10 mouse cellular contexts compared by ENCODE assay signal in the genomic region with DNA sequence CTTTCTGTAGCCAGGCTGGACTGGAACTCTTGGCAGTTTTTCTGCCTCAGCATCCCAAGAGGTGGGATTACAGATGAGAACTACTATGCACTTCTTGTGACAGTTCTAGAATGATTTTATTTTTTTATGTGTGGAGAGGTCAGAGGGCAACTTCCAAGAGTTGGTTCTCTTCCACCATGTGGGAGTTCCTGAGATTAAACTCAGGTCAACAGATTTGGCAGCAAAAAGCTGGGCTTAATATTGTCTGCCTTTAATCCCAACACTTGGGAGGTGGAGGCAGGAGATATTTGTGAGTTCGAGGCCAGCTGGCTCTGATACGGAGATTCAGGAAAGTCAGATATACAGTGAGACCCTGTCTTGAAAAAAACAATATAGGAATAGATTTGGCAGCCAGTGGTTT. TPM values are rescaled to one million over a fixed set of nuclear protein-coding genes. Genes with fewer than 3 reads are reported as not detected.
DNase-seq lines count a peak whose midpoint lies in the region; ATAC-seq and TF ChIP-seq lines count a peak whose summit lies in the region.
"Had no signal": no experiment of that assay in that cellular context is flagged by ENCODE, and none has a peak within 500 bp of the region (broad histone marks: within the 10 kb centered on the region; RNA-seq: fewer than 3 reads in every experiment).

No protein-coding gene starts in this region.

- no peaks in the 10 kb centered on the region for H3K9me3 ChIP-seq in kidney, embryonic 14.5 days (ENCODE audit: control insufficient read depth, low read length)
- no peaks in the 10 kb centered on the region for H3K9me3 ChIP-seq in embryonic facial prominence, embryonic 13.5 days
- no peaks in the 10 kb centered on the region for H3K9me3 ChIP-seq in hindbrain, embryonic 16.5 days (ENCODE audit: control insufficient read depth, low read length)
- no peaks in the 10 kb centered on the region for H3K9me3 ChIP-seq in midbrain, embryonic 16.5 days (replicated peaks; ENCODE audit: control insufficient read depth, low read length, poor library complexity, severe bottlenecking)
- H3K9me3 ChIP-seq in lung, postnatal 0 days (ENCODE audit: low read length), result no peaks in the 10 kb centered on the region

- H3K9ac ChIP-seq in kidney, embryonic 14.5 days (ENCODE audit: low read depth, low read length), result no peak overlapping the region
- H3K9ac ChIP-seq in embryonic facial prominence, embryonic 13.5 days, result peak overlapping the region; percentile 32
- H3K9ac ChIP-seq in hindbrain, embryonic 16.5 days (ENCODE audit: low read depth, low read length), result no peak overlapping the region
- no peak overlapping the region for H3K9ac ChIP-seq in midbrain, embryonic 16.5 days (ENCODE audit: low read depth, low read length)
- H3K9ac ChIP-seq in lung, postnatal 0 days (replicated peaks; ENCODE audit: low read depth), result no peak overlapping the region

- 0 out of 2 replicates have a peak, but pooled peaks cover 2% of the 10 kb centered on the region for H3K36me3 ChIP-seq in kidney, embryonic 14.5 days (ENCODE audit: control insufficient read depth, insufficient read depth, low read length)
- H3K36me3 ChIP-seq in embryonic facial prominence, embryonic 13.5 days, result 0 out of 2 replicates have a peak, but pooled peaks cover 4% of the 10 kb centered on the region
- no peaks in the 10 kb centered on the region for H3K36me3 ChIP-seq in hindbrain, embryonic 16.5 days (ENCODE audit: control insufficient read depth, insufficient read depth, low read length)
- H3K36me3 ChIP-seq in midbrain, embryonic 16.5 days (ENCODE audit: control insufficient read depth, insufficient read depth, low read length), result no peaks in the 10 kb centered on the region
- H3K36me3 ChIP-seq in lung, postnatal 0 days (ENCODE audit: insufficient read depth, low read length), result no peaks in the 10 kb centered on the region

- no peak for DNase-seq in kidney, adult 11 months
- no peak for DNase-seq in layer of hippocampus, adult 9-11 months
- DNase-seq in lung, postnatal 0 days (ENCODE audit: low spot score), result no peak
- no peak for DNase-seq in frontal cortex, postnatal 14 days (ENCODE audit: low spot score in 2 of 2)
- DNase-seq: cerebellum, adult 2 months had no signal

- no peak overlapping the region; the same call in 1 of the 2 replicates for H3K4me2 ChIP-seq in kidney, embryonic 14.5 days (replicated peaks; ENCODE audit: low read depth, low read length)
- peak overlapping the region; percentile 80 for H3K4me2 ChIP-seq in embryonic facial prominence, embryonic 13.5 days
- H3K4me2 ChIP-seq in hindbrain, embryonic 16.5 days (ENCODE audit: low read length), result peak overlapping the region; percentile 89
- peak overlapping the region; percentile 77 for H3K4me2 ChIP-seq in midbrain, embryonic 16.5 days (ENCODE audit: low read length)
- no peak overlapping the region; the same call in 1 of the 2 replicates for H3K4me2 ChIP-seq in lung, postnatal 0 days (replicated peaks; ENCODE audit: low read depth, low read length)

- H3K27me3 ChIP-seq in kidney, embryonic 14.5 days (ENCODE audit: control insufficient read depth, insufficient read depth, low read length), result no peaks in the 10 kb centered on the region
- no peaks in the 10 kb centered on the region for H3K27me3 ChIP-seq in embryonic facial prominence, embryonic 13.5 days
- no peaks in the 10 kb centered on the region for H3K27me3 ChIP-seq in hindbrain, embryonic 16.5 days (replicated peaks; ENCODE audit: control insufficient read depth, insufficient read depth, low read length)
- H3K27me3 ChIP-seq in midbrain, embryonic 16.5 days (ENCODE audit: control insufficient read depth, insufficient read depth, low read depth, low read length), result no peaks in the 10 kb centered on the region
- no peaks in the 10 kb centered on the region for H3K27me3 ChIP-seq in lung, postnatal 0 days (replicated peaks; ENCODE audit: insufficient read depth, low read length)

- no peak overlapping the region for H3K27ac ChIP-seq in kidney, embryonic 14.5 days (ENCODE audit: low read depth, low read length)
- H3K27ac ChIP-seq in embryonic facial prominence, embryonic 13.5 days, result no peak overlapping the region
- no peak overlapping the region for H3K27ac ChIP-seq in hindbrain, embryonic 16.5 days (ENCODE audit: low read depth, low read length)
- no peak overlapping the region for H3K27ac ChIP-seq in midbrain, embryonic 16.5 days (ENCODE audit: low read length)
- no peak overlapping the region for H3K27ac ChIP-seq in lung, postnatal 0 days (ENCODE audit: low read length)

- 68% methylated on average over 2 of the region's 2 CpGs for WGBS in kidney, embryonic 14.5 days
- 71% methylated on average over 2 of the region's 2 CpGs for WGBS in embryonic facial prominence, embryonic 13.5 days
- WGBS in hindbrain, embryonic 16.5 days, result 61% methylated on average over 2 of the region's 2 CpGs
- WGBS in midbrain, embryonic 16.5 days, result 51% methylated on average over 2 of the region's 2 CpGs
- WGBS in lung, postnatal 0 days, result 49% methylated on average over 2 of the region's 2 CpGs

- H3K4me1 ChIP-seq in kidney, embryonic 14.5 days (ENCODE audit: control insufficient read depth, insufficient read depth, low read length), result peaks cover 15% of the 10 kb centered on the region; the same call in 1 of the 2 replicates
- H3K4me1 ChIP-seq in embryonic facial prominence, embryonic 13.5 days, result peaks cover 24% of the 10 kb centered on the region
- peaks cover 20% of the 10 kb centered on the region for H3K4me1 ChIP-seq in hindbrain, embryonic 16.5 days (ENCODE audit: control insufficient read depth, insufficient read depth, low read depth, low read length)
- peaks cover 26% of the 10 kb centered on the region for H3K4me1 ChIP-seq in midbrain, embryonic 16.5 days (ENCODE audit: control insufficient read depth, insufficient read depth, low read length)
- H3K4me1 ChIP-seq in lung, postnatal 0 days (ENCODE audit: insufficient read depth, low read depth, low read length), result peaks cover 7% of the 10 kb centered on the region; the same call in 1 of the 2 replicates

- TF ChIP-seq CTCF in lung, postnatal 0 days (IDR thresholded peaks at IDR 0.05), result no peak

- no peak for TF ChIP-seq EP300 in lung, postnatal 0 days (IDR thresholded peaks at IDR 0.05)

- ATAC-seq in kidney, embryonic 14.5 days (ENCODE audit: low FRiP score, low TSS enrichment), result no peak
- ATAC-seq in embryonic facial prominence, embryonic 13.5 days (ENCODE audit: insufficient number of reproducible peaks, insufficient read depth, low FRiP score, low TSS enrichment, low read depth), result no peak
- ATAC-seq in hindbrain, embryonic 16.5 days, result no peak
- no peak for ATAC-seq in midbrain, embryonic 16.5 days
- no peak for ATAC-seq in lung, postnatal 0 days

- peak overlapping the region; percentile 100; the same call in 1 of the 2 replicates for H3K4me3 ChIP-seq in kidney, embryonic 14.5 days (ENCODE audit: low read length)
- peak overlapping the region; percentile 97; the same call in 1 of the 2 replicates for H3K4me3 ChIP-seq in embryonic facial prominence, embryonic 13.5 days
- H3K4me3 ChIP-seq in hindbrain, embryonic 16.5 days (ENCODE audit: low read length), result no peak overlapping the region
- no peak overlapping the region for H3K4me3 ChIP-seq in midbrain, embryonic 16.5 days (ENCODE audit: low read depth, low read length)
- no peak overlapping the region for H3K4me3 ChIP-seq in lung, postnatal 0 days (ENCODE audit: low read depth, low read length)

RNA-seq across cellular contexts. Expression of a gene that starts 3.0 kb away (rescaled TPM):
- polyA plus RNA-seq in kidney, embryonic 14.5 days (2014; fragmentation: Nextera tagmentation; extraction: Ambion mirVana), result 40.0 and 57.1 TPM in 2 replicates
- 52.5 and 61.9 TPM in 2 replicates for polyA plus RNA-seq in embryonic facial prominence, embryonic 13.5 days (2015; fragmentation: Nextera tagmentation; extraction: Ambion mirVana)
- 32.6 and 34.5 TPM in 2 replicates for polyA plus RNA-seq in hindbrain, embryonic 16.5 days (2015; fragmentation: Nextera tagmentation; extraction: Ambion mirVana)
- polyA plus RNA-seq in midbrain, embryonic 16.5 days (2015; fragmentation: Nextera tagmentation; extraction: Ambion mirVana), result 38.2 and 41.3 TPM in 2 replicates
- 12.7 and 16.9 TPM in 2 replicates for polyA plus RNA-seq in lung, postnatal 0 days (2015; fragmentation: Nextera tagmentation; extraction: Ambion mirVana)

RNA-seq across cellular contexts. Expression of a gene that starts 9.2 kb away (rescaled TPM):
- 711 and 870 TPM in 2 replicates for polyA plus RNA-seq in kidney, embryonic 14.5 days (2014; fragmentation: Nextera tagmentation; extraction: Ambion mirVana)
- 766 and 796 TPM in 2 replicates for polyA plus RNA-seq in embryonic facial prominence, embryonic 13.5 days (2015; fragmentation: Nextera tagmentation; extraction: Ambion mirVana)
- polyA plus RNA-seq in hindbrain, embryonic 16.5 days (2015; fragmentation: Nextera tagmentation; extraction: Ambion mirVana), result 688 and 807 TPM in 2 replicates
- polyA plus RNA-seq in midbrain, embryonic 16.5 days (2015; fragmentation: Nextera tagmentation; extraction: Ambion mirVana), result 680 and 706 TPM in 2 replicates
- polyA plus RNA-seq in lung, postnatal 0 days (2015; fragmentation: Nextera tagmentation; extraction: Ambion mirVana), result 498 and 517 TPM in 2 replicates

RNA-seq across cellular contexts. Expression of a gene that starts 21.4 kb away (rescaled TPM):
- 1.3 and 1.6 TPM in 2 replicates for polyA plus RNA-seq in kidney, embryonic 14.5 days (2014; fragmentation: Nextera tagmentation; extraction: Ambion mirVana)
- polyA plus RNA-seq in embryonic facial prominence, embryonic 13.5 days (2015; fragmentation: Nextera tagmentation; extraction: Ambion mirVana), result 5.2 and 7.0 TPM in 2 replicates
- 1.8 and 2.2 TPM in 2 replicates for polyA plus RNA-seq in hindbrain, embryonic 16.5 days (2015; fragmentation: Nextera tagmentation; extraction: Ambion mirVana)
- polyA plus RNA-seq in midbrain, embryonic 16.5 days (2015; fragmentation: Nextera tagmentation; extraction: Ambion mirVana), result 0.39 and 0.82 TPM in 2 replicates
- polyA plus RNA-seq in lung, postnatal 0 days (2015; fragmentation: Nextera tagmentation; extraction: Ambion mirVana), result not detected in 2 replicates
- polyA plus RNA-seq: macrophage had no signal

Comparison
In these comparisons a context has a peak if more than half of its experiments do, and no peak if none do; other contexts are left out.
1. H3K4me2 ChIP-seq: peak in embryonic facial prominence, embryonic 13.5 days (single experiment), hindbrain, embryonic 16.5 days (single experiment) and midbrain, embryonic 16.5 days (single experiment); none in kidney, embryonic 14.5 days (single experiment) and lung, postnatal 0 days (single experiment).
2. H3K4me3 ChIP-seq: peak in kidney, embryonic 14.5 days (single experiment) and embryonic facial prominence, embryonic 13.5 days (single experiment); none in hindbrain, embryonic 16.5 days (single experiment), midbrain, embryonic 16.5 days (single experiment) and lung, postnatal 0 days (single experiment).